Mouse (Mus musculus): ENCODE results near the gene Ptbp3.
"Not testable (repeated sequence)": the region's sequence is repeated elsewhere in the genome, so short reads cannot be mapped to it uniquely, and the experiment has no call there.

DNA sequence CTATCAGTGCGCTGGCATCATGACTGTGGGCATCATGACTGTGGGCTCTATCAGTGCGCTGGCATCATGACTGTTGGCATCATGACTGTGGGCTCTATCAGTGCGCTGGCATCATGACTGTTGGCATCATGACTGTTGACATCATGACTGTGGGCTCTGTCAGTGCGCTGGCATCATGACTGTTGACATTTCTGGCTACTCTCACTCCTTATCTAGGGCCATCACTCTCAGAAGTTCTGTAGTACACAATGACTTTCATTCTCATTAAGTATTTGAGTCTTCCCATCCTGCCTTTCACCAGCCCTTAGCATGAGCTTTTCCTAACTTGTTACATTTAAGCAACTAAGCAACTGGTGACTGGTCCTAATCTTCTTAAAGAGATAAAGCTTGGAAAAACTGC lies 8.2 kb upstream of the Ptbp3 start:
- TF ChIP-seq CTCF, EP300 (IDR thresholded peaks at IDR 0.05): not testable (repeated sequence)
